Mouse (Mus musculus) brain, embryonic 18.5 days (tissue): ENCODE results near the gene Atg2b.
A peak's percentile ranks its signal among the peaks of the same experiment; 100 is the strongest.

Experiments used
- DNase-seq: peaks from one replicate; pipeline ENCODE4 v3.0.0-alpha.2; 2012; ENCODE audit warnings: low read depth, low spot score

Atg2b gene

GRCm38 (mm10) chr12:105683933-105684901 is 794 bp downstream of the Atg2b start, which contains the start of gene Gskip:
TSS of gene Gskip (plus strand) at chr12:105684829.
- no peak for DNase-seq

GRCm38 (mm10) chr12:105678762-105679161 is 6.2 kb downstream of the Atg2b start:
- DNase-seq, result no peak

- DNase-seq, result no peak
These were observed 6.8 kb downstream of the Atg2b start for GRCm38 (mm10) chr12:105678211-105678610.

- DNase-seq, result no peak
These were observed 8.7 kb downstream of the Atg2b start for GRCm38 (mm10) chr12:105676274-105676673.

- no peak for DNase-seq
These were observed 29.2 kb downstream of the Atg2b start for GRCm38 (mm10) chr12:105655850-105656249.

- no peak for DNase-seq
These were observed 42.2 kb downstream of the Atg2b start for GRCm38 (mm10) chr12:105642770-105643321.

- no peak for DNase-seq
These were observed 47.5 kb downstream of the Atg2b start for GRCm38 (mm10) chr12:105637554-105637953.

GRCm38 (mm10) chr12:105636551-105636950 is 48.5 kb downstream of the Atg2b start:
- DNase-seq, result no peak

GRCm38 (mm10) chr12:105634374-105635067 is 50.5 kb downstream of the Atg2b start:
- DNase-seq, result no peak

GRCm38 (mm10) chr12:105625798-105626197 is 59.2 kb downstream of the Atg2b start:
- no peak for DNase-seq

GRCm38 (mm10) chr12:105622981-105623539 is 62.0 kb downstream of the Atg2b start:
- no peak for DNase-seq

- no peak for DNase-seq
These were observed 63.0 kb downstream of the Atg2b start for GRCm38 (mm10) chr12:105622048-105622447.

GRCm38 (mm10) chr12:105613559-105613958 is 71.5 kb downstream of the Atg2b start:
- no peak for DNase-seq

- peak; percentile 69 for DNase-seq
These were observed 73.3 kb downstream of the Atg2b start for GRCm38 (mm10) chr12:105611748-105612147.

GRCm38 (mm10) chr12:105611045-105611444 is 74.0 kb downstream of the Atg2b start:
- no peak for DNase-seq

- DNase-seq, result no peak
These were observed 78.1 kb downstream of the Atg2b start for GRCm38 (mm10) chr12:105606881-105607280.

- DNase-seq, result no peak
These were observed 79.8 kb downstream of the Atg2b start for GRCm38 (mm10) chr12:105605212-105605611.

GRCm38 (mm10) chr12:105603904-105604303 is 81.1 kb downstream of the Atg2b start:
- no peak for DNase-seq

- no peak for DNase-seq
These were observed 82.3 kb downstream of the Atg2b start, which contains the start of gene Bdkrb1 for GRCm38 (mm10) chr12:105602581-105603210. TSS of gene Bdkrb1 (plus strand) at chr12:105603085.

GRCm38 (mm10) chr12:105601586-105601985 is 83.4 kb downstream of the Atg2b start:
- DNase-seq, result no peak

GRCm38 (mm10) chr12:105599098-105599497 is 85.9 kb downstream of the Atg2b start:
- DNase-seq, result no peak
